Mouse (Mus musculus) kidney, embryonic 14.5 days (tissue): ENCODE data around the gene Dnajc5. TPM values are rescaled to one million over a fixed set of nuclear protein-coding genes. Genes with fewer than 3 reads are reported as not detected.

Source experiments
- ATAC-seq: fragments of 200-750 bp; cut with Nextera tagmentation; 2 replicates; pipeline ENCODE4 v1.8.0; 2017; ENCODE audit warnings: moderate number of reproducible peaks, mild to moderate bottlenecking, moderate TSS enrichment, moderate library complexity; ENCODE audit not compliant: low FRiP score, low TSS enrichment
- H3K27ac ChIP-seq: fragments of 300-500 bp; sonication (generic); 2 replicates; pipeline ENCODE4 v1.5.1; 2014; ENCODE audit warnings: low read depth, mild to moderate bottlenecking, low read length, moderate library complexity, mixed read lengths
- H3K27me3 ChIP-seq: fragments of 300-500 bp; sonication (generic); 2 replicates; pipeline ENCODE4 v1.6.1; 2014; ENCODE audit warnings: mild to moderate bottlenecking, low read length; ENCODE audit not compliant: control insufficient read depth, insufficient read depth
- H3K36me3 ChIP-seq: fragments of 300-500 bp; sonication (generic); 2 replicates; pipeline ENCODE4 v1.6.1; 2014; ENCODE audit warnings: low read length, mixed read lengths; ENCODE audit not compliant: control insufficient read depth, insufficient read depth
- H3K4me1 ChIP-seq: fragments of 300-500 bp; sonication (generic); 2 replicates; pipeline ENCODE4 v1.6.1; 2014; ENCODE audit warnings: low read length, mixed read lengths; ENCODE audit not compliant: control insufficient read depth, insufficient read depth
- H3K4me2 ChIP-seq: fragments of 300-500 bp; sonication (generic); replicated peaks from 2 replicates; pipeline ENCODE4 v1.6.1; 2014; ENCODE audit warnings: low read depth, mild to moderate bottlenecking, low read length
- H3K4me3 ChIP-seq: fragments of 300-500 bp; sonication (generic); 2 replicates; pipeline ENCODE4 v1.5.1; 2014; ENCODE audit warnings: mild to moderate bottlenecking, low read length
- H3K9ac ChIP-seq: fragments of 300-500 bp; sonication (generic); 2 replicates; pipeline ENCODE4 v1.6.1; 2014; ENCODE audit warnings: low read depth, mild to moderate bottlenecking, low read length, moderate library complexity
- H3K9me3 ChIP-seq: fragments of 300-500 bp; sonication (generic); 2 replicates; pipeline ENCODE4 v1.6.1; 2016; ENCODE audit warnings: low read length; ENCODE audit not compliant: control insufficient read depth
- WGBS: fragments of 180-500 bp; shearing (Covaris S2); extraction: QIAGEN DNeasy Blood & Tissue Kit; methylation state at CpG from one replicate; pipeline ENCODE4 v1.1.7; 2014; 5-methylcytosine and 5-hydroxymethylcytosine counted together
- polyA plus RNA-seq: library from polyadenylated mRNA; unstranded; fragments of >200 nt; fragmentation: Nextera tagmentation; extraction: Ambion mirVana; gene quantifications from 2 replicates; pipeline ENCODE4 v1.2.1, GENCODE M21; 2014

The Dnajc5 gene
- polyA plus RNA-seq, 1 experiment from 2014 or later, result 82.2 TPM

DNA sequence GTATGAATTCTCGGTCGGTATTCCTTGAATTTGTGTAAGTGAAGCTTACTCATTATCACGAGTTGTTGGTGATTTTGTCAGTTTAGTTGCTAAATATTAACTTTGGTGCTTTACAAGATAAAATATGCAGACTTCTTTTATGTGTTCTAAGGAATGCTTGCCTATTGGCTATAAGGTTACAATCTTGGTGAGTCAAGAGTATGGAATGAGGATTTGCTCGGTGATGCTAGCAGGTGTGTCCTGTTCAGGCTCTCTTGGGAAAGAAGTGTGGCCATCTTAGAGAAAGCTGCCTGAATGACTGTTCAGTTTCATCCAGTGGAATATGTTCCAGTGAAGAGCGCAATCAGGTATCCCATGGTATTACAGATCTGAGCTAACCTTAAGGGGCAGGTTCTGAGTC lies 5.2 kb downstream of the Dnajc5 start:
- H3K9ac ChIP-seq, result no peak overlapping the region
- peaks cover 4% of the 10 kb centered on the region; the same call in 1 of the 2 replicates for H3K36me3 ChIP-seq
- ATAC-seq, result no peak
- H3K27me3 ChIP-seq, result no peaks in the 10 kb centered on the region
- H3K4me1 ChIP-seq, result peaks cover 15% of the 10 kb centered on the region; the same call in 1 of the 2 replicates
- 72% methylated on average over 5 of the region's 5 CpGs for WGBS
- no peak overlapping the region for H3K4me3 ChIP-seq
- peaks cover under 1% of the 10 kb centered on the region; the same call in 1 of the 2 replicates for H3K9me3 ChIP-seq
- no peak overlapping the region for H3K27ac ChIP-seq
- H3K4me2 ChIP-seq, result no peak overlapping the region

DNA sequence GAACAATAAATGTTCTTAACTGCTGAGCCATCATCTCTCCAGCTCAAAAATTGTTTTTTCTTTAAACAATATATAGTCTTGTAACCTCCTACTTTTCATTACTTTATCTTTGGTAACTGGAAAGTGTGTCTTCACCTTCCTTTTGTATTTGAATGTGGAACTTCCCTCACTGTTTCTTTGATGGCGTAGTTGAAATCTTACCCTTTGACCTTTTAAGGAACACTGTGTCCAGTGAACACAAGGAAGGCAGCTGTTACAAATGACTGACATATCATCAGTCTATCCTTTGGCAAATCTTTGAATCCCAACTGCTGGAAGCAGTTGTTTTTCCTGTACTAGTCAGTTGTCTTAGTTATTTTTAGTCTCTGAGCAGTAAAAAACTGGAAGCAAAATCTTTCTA lies 8.8 kb downstream of the Dnajc5 start:
- 91% methylated on average over 1 of the region's 1 CpGs for WGBS
- peaks cover 6% of the 10 kb centered on the region; the same call in 1 of the 2 replicates for H3K9me3 ChIP-seq

DNA sequence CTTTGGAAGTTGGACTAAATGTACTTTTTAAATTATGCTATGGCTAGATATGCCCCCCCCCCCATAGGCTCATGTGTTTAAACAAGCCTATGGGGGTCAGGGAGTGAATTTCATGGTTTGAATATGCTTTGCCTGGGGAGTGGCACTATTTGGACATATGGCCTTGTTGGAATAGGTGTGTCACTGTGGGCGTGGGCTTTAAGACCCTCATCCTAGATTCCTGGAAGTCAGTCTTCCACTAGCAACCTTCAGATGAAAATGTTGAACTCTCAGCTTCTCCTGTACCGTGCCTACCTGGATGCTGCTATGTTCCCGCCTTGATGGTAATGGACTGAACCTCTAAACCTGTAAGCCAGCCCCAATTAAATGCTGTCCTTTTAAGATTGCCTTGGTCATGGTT lies 12.3 kb downstream of the Dnajc5 start:
- H3K9me3 ChIP-seq, result peaks cover 6% of the 10 kb centered on the region; the same call in 1 of the 2 replicates
- no peaks in the 10 kb centered on the region for H3K4me1 ChIP-seq
- H3K4me3 ChIP-seq, result no peak overlapping the region
- ATAC-seq, result no peak
- H3K27ac ChIP-seq, result no peak overlapping the region
- no peaks in the 10 kb centered on the region; the same call in 1 of the 2 replicates for H3K36me3 ChIP-seq
- H3K4me2 ChIP-seq, result no peak overlapping the region
- H3K9ac ChIP-seq, result no peak overlapping the region
- H3K27me3 ChIP-seq, result no peaks in the 10 kb centered on the region
- 98% methylated on average over 3 of the region's 3 CpGs for WGBS

More for the DNA sequence above, 8.8 kb downstream of the Dnajc5 start:
- H3K9ac ChIP-seq, result no peak overlapping the region
- no peak overlapping the region for H3K4me2 ChIP-seq
- no peaks in the 10 kb centered on the region for H3K27me3 ChIP-seq
- H3K27ac ChIP-seq, result no peak overlapping the region
- H3K4me1 ChIP-seq, result no peaks in the 10 kb centered on the region
- H3K36me3 ChIP-seq, result no peaks in the 10 kb centered on the region; the same call in 1 of the 2 replicates
- no peak overlapping the region for H3K4me3 ChIP-seq
- no peak for ATAC-seq

DNA sequence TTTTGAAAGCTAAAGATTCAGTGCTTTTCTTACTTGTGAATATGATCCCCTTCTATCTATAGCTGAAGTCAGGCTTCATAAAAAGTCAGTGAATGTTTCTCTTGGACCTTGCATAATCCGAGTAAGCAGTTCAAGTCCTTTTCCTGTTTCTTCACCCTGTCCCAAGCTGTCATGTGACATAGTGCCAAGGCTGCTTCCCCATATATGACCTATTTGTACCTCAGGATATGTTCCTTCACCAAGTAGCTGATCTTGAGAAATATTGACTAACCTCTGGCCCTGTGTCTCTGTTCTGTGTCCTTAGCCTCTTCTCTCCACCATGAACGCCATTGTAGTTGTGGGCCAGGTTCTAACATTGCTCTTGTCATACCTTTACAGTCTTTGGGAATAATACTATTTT lies 16.1 kb downstream of the Dnajc5 start:
- H3K4me1 ChIP-seq, result no peaks in the 10 kb centered on the region
- H3K27me3 ChIP-seq, result no peaks in the 10 kb centered on the region
- ATAC-seq, result no peak
- no peak overlapping the region for H3K4me3 ChIP-seq
- peaks cover 5% of the 10 kb centered on the region; the same call in 1 of the 2 replicates for H3K36me3 ChIP-seq
- 83% methylated on average over 2 of the region's 2 CpGs for WGBS
- H3K9ac ChIP-seq, result no peak overlapping the region
- H3K4me2 ChIP-seq, result no peak overlapping the region
- no peaks in the 10 kb centered on the region for H3K9me3 ChIP-seq
- H3K27ac ChIP-seq, result no peak overlapping the region

DNA sequence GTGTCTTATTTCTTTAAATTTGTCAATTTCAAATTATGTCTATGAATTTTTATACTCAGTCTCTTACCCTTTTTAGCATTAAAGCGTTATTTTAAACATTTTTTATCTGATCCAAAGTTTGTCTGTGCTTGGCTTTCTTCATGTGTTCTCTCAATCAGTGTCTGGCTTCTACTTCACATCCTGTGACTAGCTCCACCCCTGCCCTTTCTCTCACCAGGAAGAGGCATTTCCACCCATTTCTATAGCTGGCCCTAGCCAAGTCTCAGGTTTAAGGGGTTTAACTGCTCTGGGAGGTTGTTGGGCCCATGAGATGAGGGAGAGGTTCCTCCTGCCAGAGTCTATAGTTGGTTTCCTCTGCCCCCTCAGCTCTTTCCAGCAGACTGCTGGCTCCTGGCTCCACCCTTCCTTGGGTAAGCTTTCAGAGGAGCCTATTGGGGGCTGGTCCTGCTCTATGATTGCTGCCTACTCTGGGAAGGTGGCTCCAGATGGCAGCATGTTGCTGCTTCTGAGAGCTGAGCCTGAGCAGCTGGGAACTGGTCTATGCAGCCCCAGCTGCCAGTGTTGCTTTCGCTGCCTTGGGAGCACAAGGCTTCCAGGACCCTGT lies 17.3 kb downstream of the Dnajc5 start:
- ATAC-seq, result peak; percentile 39; the same call in 1 of the 2 replicates
- WGBS, result 86% methylated on average over 2 of the region's 2 CpGs
- H3K27ac ChIP-seq, result peak overlapping the region; percentile 11; the same call in 1 of the 2 replicates

DNA sequence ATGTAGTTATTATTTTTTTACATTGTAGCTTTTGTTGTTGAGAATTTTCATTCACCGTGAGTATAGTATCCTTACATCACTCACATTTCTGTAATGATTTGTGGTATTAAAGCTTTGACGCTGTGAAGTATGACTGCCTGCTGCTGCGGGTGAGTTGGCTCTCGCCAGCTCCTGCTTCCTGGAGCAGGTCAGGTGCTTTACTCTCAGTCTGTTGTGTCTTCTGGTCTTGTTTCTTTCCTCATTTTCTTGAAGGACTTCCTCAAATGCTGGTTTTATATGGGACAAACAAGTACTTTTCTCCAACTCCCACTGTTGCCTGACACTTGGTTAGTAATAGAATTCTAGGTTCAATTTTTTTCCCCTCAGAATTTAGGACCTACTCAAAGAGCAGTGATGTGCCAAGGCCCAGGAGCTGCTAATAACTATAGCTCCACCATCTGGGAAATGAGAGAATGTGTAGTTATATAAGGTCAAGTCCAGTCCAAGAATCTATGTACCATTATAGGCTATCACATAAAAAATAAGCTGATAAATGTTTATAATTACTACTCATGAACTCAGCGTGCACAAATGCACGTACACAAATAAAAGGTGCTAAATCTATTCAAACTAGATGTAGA lies 21.6 kb downstream of the Dnajc5 start:
- Histone ChIP-seq H3K9ac (no peak overlapping the region), H3K4me1 (no peaks in the 10 kb centered on the region), H3K4me2 (no peak overlapping the region), H3K27me3 (no peaks in the 10 kb centered on the region), H3K36me3 (peaks cover 12% of the 10 kb centered on the region), H3K9me3 (no peaks in the 10 kb centered on the region), H3K27ac (no peak overlapping the region), H3K4me3 (no peak overlapping the region)
- 93% methylated on average over 6 of the region's 6 CpGs for WGBS
- no peak for ATAC-seq

More for the DNA sequence above, 17.3 kb downstream of the Dnajc5 start:
- no peak overlapping the region for H3K4me2 ChIP-seq
- peaks cover 5% of the 10 kb centered on the region; the same call in 1 of the 2 replicates for H3K36me3 ChIP-seq
- H3K9ac ChIP-seq, result no peak overlapping the region
- H3K4me1 ChIP-seq, result no peaks in the 10 kb centered on the region
- H3K27me3 ChIP-seq, result no peaks in the 10 kb centered on the region
- H3K4me3 ChIP-seq, result no peak overlapping the region
- H3K9me3 ChIP-seq, result no peaks in the 10 kb centered on the region

DNA sequence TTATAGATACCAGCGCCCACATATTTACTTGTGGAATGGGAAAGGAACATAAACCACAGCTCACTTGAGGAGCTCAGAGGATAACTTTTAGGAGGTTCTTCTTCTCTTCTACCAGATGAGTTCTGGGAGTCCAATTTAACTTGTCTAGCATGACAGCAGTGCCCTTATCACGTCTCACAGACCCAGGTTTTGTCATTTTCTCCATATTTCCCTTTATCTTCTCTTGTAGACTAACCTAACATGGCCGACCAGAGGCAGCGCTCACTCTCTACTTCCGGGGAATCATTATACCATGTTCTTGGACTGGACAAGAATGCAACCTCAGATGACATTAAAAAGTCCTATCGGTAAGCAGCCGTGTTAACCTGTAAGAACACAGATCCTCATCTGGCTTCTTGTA lies 25.9 kb downstream of the Dnajc5 start:
- H3K9ac ChIP-seq, result no peak overlapping the region
- H3K27me3 ChIP-seq, result no peaks in the 10 kb centered on the region
- H3K4me1 ChIP-seq, result no peaks in the 10 kb centered on the region
- H3K4me3 ChIP-seq, result no peak overlapping the region
- H3K36me3 ChIP-seq, result peaks cover 48% of the 10 kb centered on the region
- ATAC-seq, result no peak
- no peaks in the 10 kb centered on the region for H3K9me3 ChIP-seq
- H3K27ac ChIP-seq, result no peak overlapping the region
- H3K4me2 ChIP-seq, result no peak overlapping the region
- WGBS, result 96% methylated on average over 7 of the region's 7 CpGs

DNA sequence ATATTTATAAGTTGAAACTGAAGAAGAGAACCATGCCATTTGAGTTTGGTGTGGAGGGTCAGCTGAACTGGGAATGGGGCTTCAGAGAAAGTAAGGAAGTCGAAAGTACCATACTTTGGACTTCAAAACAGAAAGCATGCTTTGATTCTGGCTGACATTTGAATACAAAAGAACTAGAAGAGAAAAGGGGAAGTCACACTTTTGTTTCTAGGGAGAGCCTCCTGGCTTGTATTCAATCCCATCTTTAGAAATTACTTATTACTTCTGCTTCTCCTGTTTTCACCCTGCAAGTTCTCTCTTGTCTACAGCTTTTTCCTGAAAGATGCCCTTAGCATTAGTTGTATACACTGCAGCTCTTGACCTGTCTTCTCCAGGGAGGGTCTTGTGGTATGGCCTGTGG lies 27.9 kb downstream of the Dnajc5 start:
- no peak overlapping the region for H3K4me2 ChIP-seq
- peaks cover 63% of the 10 kb centered on the region for H3K36me3 ChIP-seq
- no peaks in the 10 kb centered on the region for H3K9me3 ChIP-seq
- no peak for ATAC-seq
- no peak overlapping the region for H3K9ac ChIP-seq
- no peak overlapping the region for H3K4me3 ChIP-seq
- no peaks in the 10 kb centered on the region for H3K4me1 ChIP-seq
- 73% methylated on average over 1 of the region's 1 CpGs for WGBS
- no peaks in the 10 kb centered on the region for H3K27me3 ChIP-seq
- no peak overlapping the region for H3K27ac ChIP-seq

DNA sequence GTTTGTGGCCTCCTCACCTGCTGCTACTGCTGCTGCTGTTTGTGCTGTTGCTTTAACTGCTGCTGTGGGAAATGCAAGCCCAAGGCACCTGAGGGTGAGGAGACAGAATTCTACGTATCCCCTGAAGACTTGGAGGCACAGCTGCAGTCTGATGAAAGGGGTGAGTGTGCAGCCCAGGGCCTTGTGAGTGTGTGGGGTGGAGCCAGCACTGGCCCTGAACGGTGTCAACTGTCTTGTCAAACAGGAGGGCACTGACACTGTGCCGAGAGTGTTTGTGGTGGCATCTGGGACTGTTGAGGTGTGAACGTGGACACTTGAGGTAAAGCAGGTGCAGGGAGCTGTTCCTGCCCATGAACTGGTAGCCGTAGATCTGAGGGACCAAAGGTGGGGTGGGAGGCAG lies 28.4 kb downstream of the Dnajc5 start:
- Histone ChIP-seq H3K9me3 (no peaks in the 10 kb centered on the region), H3K4me1 (no peaks in the 10 kb centered on the region), H3K27me3 (no peaks in the 10 kb centered on the region), H3K4me2 (no peak overlapping the region), H3K9ac (no peak overlapping the region), H3K27ac (no peak overlapping the region), H3K36me3 (peaks cover 63% of the 10 kb centered on the region), H3K4me3 (no peak overlapping the region)
- WGBS, result 67% methylated on average over 5 of the region's 5 CpGs
- ATAC-seq, result peak; percentile 62; the same call in 1 of the 2 replicates
